31 mouse cellular contexts compared by ENCODE assay signal in the genomic region with DNA sequence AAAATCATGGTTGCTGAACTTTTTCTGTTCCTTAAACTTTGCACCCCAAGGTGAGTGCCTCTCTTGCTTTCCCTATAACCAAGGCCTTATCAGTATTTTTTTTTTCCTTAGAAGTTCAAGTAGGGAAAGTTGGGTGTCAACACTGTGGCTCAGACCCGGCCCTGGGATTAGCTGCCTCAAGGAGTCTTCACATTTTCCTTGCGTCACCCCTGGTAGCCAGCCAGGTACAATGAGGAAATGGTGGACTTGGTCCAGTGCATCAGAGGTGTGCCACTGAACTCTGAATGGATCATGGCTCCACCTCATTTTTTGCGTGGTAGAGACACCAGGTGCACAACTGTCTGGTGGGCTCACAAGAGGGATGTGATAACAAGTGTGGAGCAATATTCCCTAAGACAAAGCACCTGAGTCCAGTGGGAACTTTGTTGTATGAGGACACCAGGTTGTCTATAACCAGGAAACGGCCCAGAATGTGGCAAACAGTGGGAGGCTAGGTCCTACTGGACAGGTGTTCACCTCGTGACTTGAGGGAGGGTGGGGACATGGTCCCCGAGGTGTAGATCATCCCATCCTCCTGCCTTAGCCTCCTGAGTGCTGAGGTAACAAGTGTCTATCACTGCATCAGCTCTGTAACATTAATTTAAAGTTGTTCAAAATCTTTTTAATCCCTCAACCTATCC. TPM values are rescaled to one million over a fixed set of nuclear protein-coding genes. Genes with fewer than 3 reads are reported as not detected.
DNase-seq lines count a peak whose midpoint lies in the region; ATAC-seq and TF ChIP-seq lines count a peak whose summit lies in the region.
"Had no signal": no experiment of that assay in that cellular context is flagged by ENCODE, and none has a peak within 500 bp of the region (broad histone marks: within the 10 kb centered on the region; RNA-seq: fewer than 3 reads in every experiment).

No protein-coding gene starts in this region.

- no peak overlapping the region for H3K4me2 ChIP-seq in intestine, embryonic 15.5 days (replicated peaks)
- no peak overlapping the region for H3K4me2 ChIP-seq in intestine, postnatal 0 days (replicated peaks; ENCODE audit: low read depth)
- H3K4me2 ChIP-seq in lung, postnatal 0 days (replicated peaks; ENCODE audit: low read depth, low read length): no peak overlapping the region
- H3K4me2 ChIP-seq: forebrain, embryonic 12.5 days; limb, embryonic 15.5 days; liver, embryonic 13.5 days; lung, embryonic 14.5 days; midbrain, embryonic 12.5 days; neural tube, embryonic 15.5 days had no signal

- H3K4me1 ChIP-seq in intestine, embryonic 15.5 days (replicated peaks): no peaks in the 10 kb centered on the region
- 0 out of 2 replicates have a peak, but pooled peaks cover 3% of the 10 kb centered on the region for H3K4me1 ChIP-seq in intestine, postnatal 0 days (replicated peaks; ENCODE audit: control insufficient read depth, insufficient read depth, low read length)
- no peaks in the 10 kb centered on the region for H3K4me1 ChIP-seq in lung, postnatal 0 days (ENCODE audit: insufficient read depth, low read depth, low read length)
- H3K4me1 ChIP-seq: forebrain, embryonic 12.5 days; hindbrain, embryonic 10.5 days; liver, embryonic 13.5 days; midbrain, embryonic 12.5 days; neural tube, embryonic 15.5 days had no signal

- H3K9me3 ChIP-seq in intestine, embryonic 15.5 days: no peaks in the 10 kb centered on the region
- H3K9me3 ChIP-seq in intestine, postnatal 0 days (ENCODE audit: control insufficient read depth): no peaks in the 10 kb centered on the region
- no peaks in the 10 kb centered on the region for H3K9me3 ChIP-seq in lung, postnatal 0 days (ENCODE audit: low read length)
- H3K9me3 ChIP-seq: forebrain, embryonic 12.5 days; hindbrain, embryonic 10.5 days; limb, embryonic 10.5 days; limb, embryonic 15.5 days; liver, embryonic 13.5 days; midbrain, embryonic 12.5 days; neural tube, embryonic 15.5 days had no signal

- 83% methylated on average over 6 of the region's 6 CpGs for WGBS in intestine, embryonic 15.5 days
- WGBS in intestine, postnatal 0 days: 46% methylated on average over 6 of the region's 6 CpGs
- WGBS in lung, postnatal 0 days: 62% methylated on average over 6 of the region's 6 CpGs

- DNase-seq in lung, postnatal 0 days (ENCODE audit: low spot score): peak; percentile 87
- DNase-seq in lung, postnatal 4 days: peak; percentile 73 to 80
- no peak for DNase-seq in layer of hippocampus, postnatal 10 days (ENCODE audit: low spot score in 2 of 2)
- DNase-seq in left cerebral cortex, adult 8-10 months (ENCODE audit: low spot score in 2 of 2): no peak
- DNase-seq in gastrocnemius, adult 8-10 months (ENCODE audit: low spot score in 2 of 2): no peak
- DNase-seq: adrenal gland, adult 2 months; B cell, adult 2 months; cerebellum, adult 2 months; cerebellum, postnatal 14 days; gastrocnemius, postnatal 25 days; heart, postnatal 14 days; kidney, postnatal 25 days; liver, embryonic 13.5 days; lung, embryonic 14.5 days; retina, postnatal 1 day; right cerebral cortex, postnatal 25 days; thymus, adult 2 months; thymus, postnatal 4 days had no signal

- peak; percentile 70 for ATAC-seq in intestine, embryonic 15.5 days
- peak; percentile 96 for ATAC-seq in intestine, postnatal 0 days
- peak; percentile 90 for ATAC-seq in lung, postnatal 0 days
- ATAC-seq: hindbrain, embryonic 16.5 days had no signal

- no peak overlapping the region for H3K9ac ChIP-seq in intestine, embryonic 15.5 days
- no peak overlapping the region for H3K9ac ChIP-seq in intestine, postnatal 0 days (ENCODE audit: low read depth, low read length)
- H3K9ac ChIP-seq in lung, postnatal 0 days (replicated peaks; ENCODE audit: low read depth): no peak overlapping the region
- H3K9ac ChIP-seq: forebrain, embryonic 12.5 days; limb, embryonic 15.5 days; liver, embryonic 13.5 days; lung, embryonic 14.5 days; midbrain, embryonic 12.5 days; neural tube, embryonic 15.5 days had no signal

- H3K36me3 ChIP-seq in intestine, embryonic 15.5 days: no peaks in the 10 kb centered on the region
- H3K36me3 ChIP-seq in intestine, postnatal 0 days (ENCODE audit: control insufficient read depth, insufficient read depth): 0 out of 2 replicates have a peak, but pooled peaks cover 3% of the 10 kb centered on the region
- H3K36me3 ChIP-seq in lung, postnatal 0 days (ENCODE audit: insufficient read depth, low read length): no peaks in the 10 kb centered on the region
- H3K36me3 ChIP-seq: forebrain, embryonic 12.5 days; hindbrain, embryonic 10.5 days; limb, embryonic 10.5 days; limb, embryonic 15.5 days; liver, embryonic 13.5 days; midbrain, embryonic 12.5 days; neural tube, embryonic 15.5 days had no signal

- no peaks in the 10 kb centered on the region for H3K27me3 ChIP-seq in intestine, embryonic 15.5 days (replicated peaks)
- no peaks in the 10 kb centered on the region for H3K27me3 ChIP-seq in intestine, postnatal 0 days (replicated peaks; ENCODE audit: control insufficient read depth, insufficient read depth, low read length)
- no peaks in the 10 kb centered on the region for H3K27me3 ChIP-seq in lung, postnatal 0 days (replicated peaks; ENCODE audit: insufficient read depth, low read length)
- H3K27me3 ChIP-seq: forebrain, embryonic 12.5 days; limb, embryonic 15.5 days; liver, embryonic 13.5 days; midbrain, embryonic 12.5 days; neural tube, embryonic 15.5 days had no signal

- H3K27ac ChIP-seq in intestine, embryonic 15.5 days: no peak overlapping the region
- no peak overlapping the region for H3K27ac ChIP-seq in intestine, postnatal 0 days (ENCODE audit: low read depth, low read length)
- H3K27ac ChIP-seq in lung, postnatal 0 days (ENCODE audit: low read length): no peak overlapping the region
- H3K27ac ChIP-seq: forebrain, embryonic 12.5 days; hindbrain, embryonic 10.5 days; layer of hippocampus, adult 2 months; limb, embryonic 15.5 days; liver, embryonic 13.5 days; midbrain, embryonic 12.5 days; neural tube, embryonic 15.5 days had no signal

- TF ChIP-seq EP300 in lung, postnatal 0 days (IDR thresholded peaks at IDR 0.05): peak; percentile 57; the same call in 1 of the 2 replicates

- H3K4me3 ChIP-seq in intestine, embryonic 15.5 days (replicated peaks): no peak overlapping the region
- H3K4me3 ChIP-seq in intestine, postnatal 0 days (ENCODE audit: low read depth, low read length): no peak overlapping the region
- H3K4me3 ChIP-seq in lung, postnatal 0 days (ENCODE audit: low read depth, low read length): no peak overlapping the region
- H3K4me3 ChIP-seq: erythroblast, embryonic 14.5 days; forebrain, embryonic 12.5 days; hindbrain, embryonic 10.5 days; layer of hippocampus, adult 2 months; limb, embryonic 10.5 days; limb, embryonic 15.5 days; liver, embryonic 13.5 days; midbrain, embryonic 12.5 days; neural tube, embryonic 15.5 days had no signal

- no peak for TF ChIP-seq CTCF in intestine, postnatal 0 days (IDR thresholded peaks at IDR 0.05; ENCODE audit: low read depth)
- TF ChIP-seq CTCF in lung, postnatal 0 days (IDR thresholded peaks at IDR 0.05): no peak

RNA-seq across cellular contexts. Expression of gene Lnx1, which starts 10.2 kb away (rescaled TPM):
- 5.9 and 6.0 TPM in 2 replicates for polyA plus RNA-seq in intestine, embryonic 15.5 days (2015; fragmentation: Nextera tagmentation; extraction: Ambion mirVana)
- polyA plus RNA-seq in intestine, postnatal 0 days (2015; fragmentation: Nextera tagmentation; extraction: Ambion mirVana): 5.0 and 5.5 TPM in 2 replicates
- 2.9 and 3.2 TPM in 2 replicates for polyA plus RNA-seq in lung, postnatal 0 days (2015; fragmentation: Nextera tagmentation; extraction: Ambion mirVana)
- total RNA-seq in layer of hippocampus, postnatal 10 days (2021): 10 to 100 TPM; 19.3 to 22.3 TPM
- total RNA-seq in left cerebral cortex, adult 8-10 months (2022): 10 to 100 TPM; 20.0 to 21.9 (median 21.1) TPM
- 1 to 10 TPM; 2.1 to 4.0 (median 3.0) TPM for total RNA-seq in gastrocnemius, adult 8-10 months (2022)
- total RNA-seq: megakaryocyte, adult 5-6 weeks; monocyte, adult 5-6 weeks had no signal
- polyA plus RNA-seq: erythroblast, embryonic 14.5 days had no signal

Comparison
In these comparisons a context has a peak if more than half of its experiments do, and no peak if none do; other contexts are left out.
1. DNase-seq: peak in lung, postnatal 0 days (single experiment) and lung, postnatal 4 days (2 of 2); none in layer of hippocampus, postnatal 10 days (0 of 2), left cerebral cortex, adult 8-10 months (0 of 2) and gastrocnemius, adult 8-10 months (0 of 2).
2. RNA of gene Lnx1, which starts 10.2 kb away (total RNA-seq): 19.3 to 22.3 TPM in layer of hippocampus, postnatal 10 days and 20.0 to 21.9 TPM in left cerebral cortex, adult 8-10 months; 2.1 to 4.0 TPM in gastrocnemius, adult 8-10 months; every median in the first group is over 4 times any median in the second.
3. Peak in every context shown above with its lines, with median percentiles within 50 percentile points of each other: ATAC-seq.